Mouse (Mus musculus) embryonic facial prominence, embryonic 11.5 days (tissue): ENCODE measurements around the gene Ppm1n. TPM values are rescaled to one million over a fixed set of nuclear protein-coding genes. Genes with fewer than 3 reads are reported as not detected.

Experiments used
- ATAC-seq: fragments of 200-750 bp; cut with Nextera tagmentation; replicated peaks from 2 replicates; pipeline ENCODE4 v1.8.0; 2017; ENCODE audit warnings: low read depth; ENCODE audit not compliant: insufficient number of reproducible peaks, low FRiP score, low TSS enrichment
- DNase-seq: peaks from one replicate; pipeline ENCODE4 v3.0.0-alpha.2; 2015; ENCODE audit warnings: low spot score
- H3K27ac ChIP-seq: fragments of 300-500 bp; sonication (generic); replicated peaks from 2 replicates; pipeline ENCODE4 v1.5.1; 2014; ENCODE audit warnings: mild to moderate bottlenecking, low read depth, low read length, control low read depth
- H3K27me3 ChIP-seq: fragments of 300-500 bp; sonication (generic); 2 replicates; pipeline ENCODE4 v1.6.1; 2014; ENCODE audit warnings: mild to moderate bottlenecking, low read length, moderate library complexity, mixed read lengths; ENCODE audit not compliant: control insufficient read depth, insufficient read depth
- H3K36me3 ChIP-seq: fragments of 300-500 bp; sonication (generic); replicated peaks from 2 replicates; pipeline ENCODE4 v1.6.1; 2014; ENCODE audit warnings: low read depth, mild to moderate bottlenecking, low read length, moderate library complexity, mixed read lengths; ENCODE audit not compliant: control insufficient read depth, insufficient read depth
- H3K4me1 ChIP-seq: fragments of 300-500 bp; sonication (generic); 2 replicates; pipeline ENCODE4 v1.6.1; 2014; ENCODE audit warnings: low read length, mixed read lengths; ENCODE audit not compliant: control insufficient read depth, insufficient read depth
- H3K4me2 ChIP-seq: fragments of 300-500 bp; sonication (generic); 2 replicates; pipeline ENCODE4 v1.6.1; 2014; ENCODE audit warnings: low read depth, mild to moderate bottlenecking, control low read depth, low read length, moderate library complexity
- H3K4me3 ChIP-seq: fragments of 300-500 bp; sonication (generic); 2 replicates; pipeline ENCODE4 v1.5.1; 2014; ENCODE audit warnings: low read depth, low read length, control low read depth
- H3K9ac ChIP-seq: fragments of 300-500 bp; sonication (generic); replicated peaks from 2 replicates; pipeline ENCODE4 v1.6.1; 2014; ENCODE audit warnings: mild to moderate bottlenecking, control low read depth, low read length
- H3K9me3 ChIP-seq: fragments of 300-500 bp; sonication (generic); replicated peaks from 2 replicates; pipeline ENCODE4 v1.6.1; 2016; ENCODE audit warnings: mild to moderate bottlenecking, low read length, inconsistent platforms, mixed read lengths; ENCODE audit not compliant: control insufficient read depth
- WGBS: fragments of 180-500 bp; shearing (Covaris S2); extraction: QIAGEN DNeasy Blood & Tissue Kit; methylation state at CpG from one replicate; pipeline ENCODE4 v1.1.7; 2014; 5-methylcytosine and 5-hydroxymethylcytosine counted together
- polyA plus RNA-seq: library from polyadenylated mRNA; unstranded; fragments of >200 nt; fragmentation: Nextera tagmentation; extraction: Ambion mirVana; gene quantifications from 2 replicates; pipeline ENCODE4 v1.2.1, GENCODE M21; 2014

Gene Ppm1n
- polyA plus RNA-seq, 1 experiment from 2014 or later: not detected

- DNase-seq (peak; percentile 94), ATAC-seq (peak; percentile 42)
- 0% methylated on average over 60 of the region's 62 CpGs for WGBS
These were observed 8.4 kb downstream of the Ppm1n start, which contains the start of gene Vasp for GRCm38 (mm10) chr7:19271238-19272172. Gene Vasp (minus strand): TSS chr7:19271817.

GRCm38 (mm10) chr7:19270509-19271237 is 9.2 kb downstream of the Ppm1n start:
- no peaks in the 10 kb centered on the region for H3K9me3 ChIP-seq
- H3K27ac ChIP-seq: peak overlapping the region; percentile 83; the same call in 1 of the 2 replicates
- WGBS: 0% methylated on average over 19 of the region's 21 CpGs
- H3K4me1 ChIP-seq: peaks cover 9% of the 10 kb centered on the region
- peak overlapping the region; percentile 87 for H3K9ac ChIP-seq
- peak overlapping the region; percentile 96 for H3K4me3 ChIP-seq
- H3K27me3 ChIP-seq: no peaks in the 10 kb centered on the region
- DNase-seq (peak; percentile 31), ATAC-seq (no peak)
- peak overlapping the region; percentile 98 for H3K4me2 ChIP-seq
- H3K36me3 ChIP-seq: no peaks in the 10 kb centered on the region

More at GRCm38 (mm10) chr7:19271238-19272172, 8.4 kb downstream of the Ppm1n start, which contains the start of gene Vasp:
- Histone ChIP-seq H3K4me1 (peaks cover 9% of the 10 kb centered on the region), H3K27ac (peak within 1 kb of the TSS; percentile 83), H3K9ac (peak within 1 kb of the TSS; percentile 87), H3K4me3 (peak within 1 kb of the TSS; percentile 96), H3K4me2 (peak within 1 kb of the TSS; percentile 98), H3K27me3 (no peaks in the 10 kb centered on the region), H3K9me3 (no peaks in the 10 kb centered on the region), H3K36me3 (no peaks in the 10 kb centered on the region)

GRCm38 (mm10) chr7:19269721-19270441 is 10.0 kb downstream of the Ppm1n start:
- peaks cover 9% of the 10 kb centered on the region for H3K4me1 ChIP-seq
- H3K9me3 ChIP-seq: no peaks in the 10 kb centered on the region
- under 1% methylated on average over 19 of the region's 19 CpGs for WGBS
- 0 out of 2 replicates have a peak overlapping the region, but pooled peaks have one; percentile 56 for H3K27ac ChIP-seq
- DNase-seq: peak; percentile 48
- H3K9ac ChIP-seq: peak overlapping the region; percentile 35
- H3K4me3 ChIP-seq: peak overlapping the region; percentile 96
- H3K27me3 ChIP-seq: no peaks in the 10 kb centered on the region
- no peak for ATAC-seq
- H3K4me2 ChIP-seq: peak overlapping the region; percentile 98
- H3K36me3 ChIP-seq: no peaks in the 10 kb centered on the region

GRCm38 (mm10) chr7:19268993-19269681 is 10.7 kb downstream of the Ppm1n start:
- Histone ChIP-seq H3K4me3 (peak overlapping the region; percentile 96), H3K4me2 (peak overlapping the region; percentile 98), H3K4me1 (peaks cover 9% of the 10 kb centered on the region), H3K27ac (no peak overlapping the region), H3K27me3 (no peaks in the 10 kb centered on the region), H3K36me3 (peaks cover 3% of the 10 kb centered on the region; the same call in 1 of the 2 replicates), H3K9me3 (no peaks in the 10 kb centered on the region), H3K9ac (peak overlapping the region; percentile 35)
- ATAC-seq (no peak), DNase-seq (no peak)
- WGBS: 32% methylated on average over 10 of the region's 10 CpGs

GRCm38 (mm10) chr7:19267051-19267450 is 12.8 kb downstream of the Ppm1n start:
- no peak overlapping the region for H3K4me2 ChIP-seq
- no peak for DNase-seq
- H3K9me3 ChIP-seq: no peaks in the 10 kb centered on the region
- WGBS: 69% methylated on average over 10 of the region's 10 CpGs
- no peak overlapping the region for H3K4me3 ChIP-seq
- H3K4me1 ChIP-seq: peaks cover 9% of the 10 kb centered on the region
- no peaks in the 10 kb centered on the region for H3K27me3 ChIP-seq
- 0 out of 2 replicates have a peak overlapping the region, but pooled peaks have one; percentile 20 for H3K27ac ChIP-seq
- peaks cover 3% of the 10 kb centered on the region; the same call in 1 of the 2 replicates for H3K36me3 ChIP-seq
- no peak for ATAC-seq
- H3K9ac ChIP-seq: no peak overlapping the region

GRCm38 (mm10) chr7:19265928-19266822 is 13.7 kb downstream of the Ppm1n start:
- ATAC-seq: no peak
- Histone ChIP-seq H3K27me3 (no peaks in the 10 kb centered on the region), H3K4me1 (peaks cover 9% of the 10 kb centered on the region), H3K36me3 (peaks cover 3% of the 10 kb centered on the region; the same call in 1 of the 2 replicates), H3K9ac (no peak overlapping the region), H3K4me2 (no peak overlapping the region), H3K27ac (no peak overlapping the region), H3K9me3 (no peaks in the 10 kb centered on the region), H3K4me3 (no peak overlapping the region)
- no peak for DNase-seq
- WGBS: 84% methylated on average over 10 of the region's 10 CpGs
